Mouse (Mus musculus): Measurements from ENCODE around the gene Asb9. TPM values are rescaled to one million over a fixed set of nuclear protein-coding genes. Genes with fewer than 3 reads are reported as not detected.

Gene Asb9
- total RNA-seq (2021): not detected
- long read RNA-seq, experiment 1: 0 reads
- long read RNA-seq, experiment 2: 0 reads

GRCm38 (mm10) chrX:164505709-164506498 is at the start of gene Asb9:
TSS of gene Asb9 (plus strand) at chrX:164506327.
- intact Hi-C loops (cut with DNase I): no loop called here
- no peak for DNase-seq

GRCm38 (mm10) chrX:164459205-164459878 is 46.8 kb upstream of the Asb9 start:
- intact Hi-C loops (cut with DNase I): no loop called here
- no peak for DNase-seq

DNA sequence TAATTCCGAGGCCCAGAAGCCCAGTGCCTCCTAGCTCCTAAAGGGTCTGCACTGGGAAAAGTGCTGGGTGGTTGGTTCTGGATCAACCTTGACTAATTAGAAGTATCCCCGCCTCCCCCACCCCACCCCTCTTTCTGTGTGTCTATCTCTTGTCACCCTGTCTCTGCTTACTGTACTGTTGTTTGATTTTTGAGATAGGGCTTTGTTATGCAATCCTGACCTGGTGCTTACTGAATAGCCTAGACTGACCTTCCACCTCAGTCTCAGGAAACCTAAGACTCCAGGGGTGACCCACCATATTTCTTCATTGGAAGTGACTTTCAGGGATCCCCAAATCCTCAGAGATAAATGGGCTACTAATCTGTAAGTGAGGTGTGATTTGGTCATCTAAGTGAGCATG is 3.9 kb upstream of the Asb9 start:
- DNase-seq: no peak
- intact Hi-C loops (cut with DNase I): no loop called here

GRCm38 (mm10) chrX:164507068-164507467 is 941 bp downstream of the Asb9 start:
- intact Hi-C loops (cut with DNase I): no loop called here
- no peak for DNase-seq

GRCm38 (mm10) chrX:164508728-164509127 is 2.6 kb downstream of the Asb9 start:
- intact Hi-C loops (cut with DNase I): no loop called here
- no peak for DNase-seq

- DNase-seq: no peak
These were observed 16.0 kb downstream of the Asb9 start for GRCm38 (mm10) chrX:164522138-164522537.

GRCm38 (mm10) chrX:164526566-164526965 is 20.4 kb downstream of the Asb9 start:
- intact Hi-C loops (cut with DNase I): no loop called here
- no peak for DNase-seq

More at GRCm38 (mm10) chrX:164522138-164522537, 16.0 kb downstream of the Asb9 start:
- intact Hi-C loops (cut with DNase I): no loop called here

GRCm38 (mm10) chrX:164541436-164542317 is 35.5 kb downstream of the Asb9 start:
- intact Hi-C loops (cut with DNase I): no loop called here
- no peak for DNase-seq

DNA sequence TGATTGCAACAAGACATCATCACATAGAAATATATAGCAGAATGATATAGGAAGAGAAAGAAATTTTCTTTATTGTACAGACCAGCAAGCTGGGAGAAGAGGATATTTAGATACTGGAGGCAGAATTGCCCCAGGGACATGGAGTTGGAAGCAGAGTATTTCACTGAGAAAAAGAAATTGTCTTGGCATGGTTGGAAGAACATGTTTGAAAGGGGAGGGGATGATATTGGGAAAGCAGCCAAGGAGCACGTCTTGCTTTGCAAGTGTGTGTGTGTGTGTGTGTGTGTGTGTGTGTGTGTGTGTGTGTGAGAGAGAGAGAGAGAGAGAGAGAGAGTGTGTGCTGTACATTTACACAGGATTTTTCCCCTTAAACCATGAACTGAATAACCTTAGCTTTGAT is 64.1 kb downstream of the Asb9 start:
- DNase-seq: no peak
- intact Hi-C loops (cut with DNase I): no loop called here

- intact Hi-C loops (cut with DNase I): no loop called here
- no peak for DNase-seq
These were observed 70.8 kb downstream of the Asb9 start for GRCm38 (mm10) chrX:164576967-164577366.

Other genes with a start within 250 kb of the Asb9 start
- gene Bmx, start 248.1 kb upstream of the Asb9 start, total RNA-seq (2021): under 1 TPM; 0.23 to 0.32 TPM
- gene Pir, start 237.0 kb upstream of the Asb9 start, total RNA-seq (2021): 1 to 10 TPM; 3.2 to 3.6 TPM
- 1 to 10 TPM; 1.9 to 2.3 TPM for gene Vegfd, start 132.9 kb upstream of the Asb9 start, total RNA-seq (2021)
- 1 to 10 TPM; 1.6 to 1.7 TPM for gene Piga, start 86.5 kb upstream of the Asb9 start, total RNA-seq (2021)
- gene Asb11, start 69.3 kb upstream of the Asb9 start, total RNA-seq (2021): 100 to 1,000 TPM in 1 of 2 experiments, 10 to 100 TPM in 1; 88.8 to 114 TPM

All from gastrocnemius, postnatal 36 days (tissue).